Mouse (Mus musculus) neural tube, embryonic 12.5 days (tissue): ENCODE results near the gene Olfr133. TPM values are rescaled to one million over a fixed set of nuclear protein-coding genes. Genes with fewer than 3 reads are reported as not detected.
"Not testable (repeated sequence)": the region's sequence is repeated elsewhere in the genome, so short reads cannot be mapped to it uniquely, and the experiment has no call there.

Experiments
- ATAC-seq: fragments of 200-750 bp; cut with Nextera tagmentation; 2 replicates; pipeline ENCODE4 v1.8.0; 2017; ENCODE audit warnings: low read depth, mild to moderate bottlenecking, moderate TSS enrichment, moderate library complexity; ENCODE audit not compliant: low FRiP score
- H3K27ac ChIP-seq: fragments of 300-500 bp; sonication (generic); 2 replicates; pipeline ENCODE4 v1.5.1; 2016
- H3K27me3 ChIP-seq: fragments of 300-500 bp; sonication (generic); replicated peaks from 2 replicates; pipeline ENCODE4 v1.6.1; 2016; ENCODE audit warnings: mild to moderate bottlenecking
- H3K36me3 ChIP-seq: fragments of 300-500 bp; sonication (generic); 2 replicates; pipeline ENCODE4 v1.6.1; 2016; ENCODE audit warnings: mild to moderate bottlenecking
- H3K4me1 ChIP-seq: fragments of 300-500 bp; sonication (generic); 2 replicates; pipeline ENCODE4 v1.6.1; 2016
- H3K4me2 ChIP-seq: fragments of 300-500 bp; sonication (generic); replicated peaks from 2 replicates; pipeline ENCODE4 v1.6.1; 2016; ENCODE audit warnings: mild to moderate bottlenecking
- H3K4me3 ChIP-seq: fragments of 300-500 bp; sonication (generic); 2 replicates; pipeline ENCODE4 v1.5.1; 2016
- H3K9ac ChIP-seq: fragments of 300-500 bp; sonication (generic); 2 replicates; pipeline ENCODE4 v1.6.1; 2016; ENCODE audit warnings: mild to moderate bottlenecking
- H3K9me3 ChIP-seq: fragments of 300-500 bp; sonication (generic); 2 replicates; pipeline ENCODE4 v1.6.1; 2016; ENCODE audit warnings: mild to moderate bottlenecking
- WGBS: fragments of 180-500 bp; shearing (Covaris S2); methylation state at CpG from one replicate; pipeline ENCODE4 v1.1.7; 2016; 5-methylcytosine and 5-hydroxymethylcytosine counted together
- polyA plus RNA-seq: library from polyadenylated mRNA; unstranded; fragments of >200 nt; fragmentation: Nextera tagmentation; extraction: Ambion mirVana; gene quantifications from 2 replicates; pipeline ENCODE4 v1.2.1, GENCODE M21; 2016

Gene Olfr133
- polyA plus RNA-seq, result not detected in 2 replicates

DNA sequence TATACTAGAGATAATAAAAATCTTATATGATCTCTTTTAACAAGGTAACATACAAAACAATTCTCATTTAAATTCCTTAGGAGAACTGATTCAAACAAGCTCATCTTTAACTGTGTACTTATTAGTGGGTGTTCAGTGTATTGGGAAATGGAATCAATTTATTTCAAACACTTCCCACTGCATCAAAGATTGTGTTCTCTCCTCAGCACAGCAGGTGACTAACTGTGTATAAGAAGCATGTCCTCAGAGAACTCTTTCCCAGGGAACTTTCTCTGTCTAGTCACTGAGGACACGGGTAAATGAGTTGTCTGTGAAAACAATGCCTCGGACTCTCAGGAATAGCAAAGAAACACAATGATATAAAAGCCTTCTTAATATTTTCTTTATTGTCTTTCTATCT lies at the start of gene Olfr133:
Gene Olfr133 (plus strand): TSS at position 301 of the 400 bp plus-strand sequence.
- 70% methylated on average over 2 of the region's 2 CpGs for WGBS
- no peaks in the 10 kb centered on the region for H3K9me3 ChIP-seq
- no peak within 1 kb of the TSS for H3K27ac ChIP-seq
- H3K27me3 ChIP-seq, result no peaks in the 10 kb centered on the region
- no peak within 1 kb of the TSS for H3K4me3 ChIP-seq
- H3K9ac ChIP-seq, result no peak within 1 kb of the TSS
- ATAC-seq, result no peak
- H3K4me2 ChIP-seq, result no peak within 1 kb of the TSS
- H3K4me1 ChIP-seq, result no peaks in the 10 kb centered on the region
- no peaks in the 10 kb centered on the region for H3K36me3 ChIP-seq

DNA sequence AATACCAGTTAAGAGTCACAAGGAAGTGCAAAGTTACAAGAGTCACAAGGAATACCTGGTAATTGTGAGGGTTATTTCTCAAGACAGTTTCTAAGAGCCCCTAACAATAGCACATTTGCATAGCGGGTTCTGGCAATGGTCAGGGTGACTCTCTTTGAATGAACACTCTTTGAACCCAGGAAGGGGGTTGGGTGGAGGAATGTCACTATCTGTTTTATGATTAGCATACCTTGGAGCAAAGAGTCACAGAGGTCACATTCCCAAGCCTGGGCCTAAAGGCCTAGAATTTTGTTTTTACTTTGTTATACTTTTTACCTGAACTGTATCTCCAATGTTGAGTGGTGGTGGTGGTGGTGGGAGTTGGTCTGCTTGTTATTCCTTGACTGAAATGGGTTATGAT lies 20.9 kb upstream of the Olfr133 start:
- H3K4me3 ChIP-seq, H3K9ac ChIP-seq, H3K27me3 ChIP-seq, H3K36me3 ChIP-seq, H3K27ac ChIP-seq, ATAC-seq, H3K4me1 ChIP-seq, H3K4me2 ChIP-seq, H3K9me3 ChIP-seq: not testable (repeated sequence)
- 73% methylated on average over 1 of the region's 1 CpGs for WGBS

- not testable (repeated sequence) for H3K4me3 ChIP-seq, H3K4me2 ChIP-seq, H3K27me3 ChIP-seq, ATAC-seq, H3K9ac ChIP-seq, H3K4me1 ChIP-seq, H3K36me3 ChIP-seq, H3K27ac ChIP-seq, H3K9me3 ChIP-seq
- WGBS, result 70% methylated on average over 3 of the region's 3 CpGs
Observed at GRCm38 (mm10) chr17:38125371-38125770, 19.7 kb upstream of the Olfr133 start.

- no peaks in the 10 kb centered on the region for H3K27me3 ChIP-seq
- no peak within 1 kb of the TSS for H3K4me3 ChIP-seq
- H3K27ac ChIP-seq, result no peak within 1 kb of the TSS
- ATAC-seq, result no peak
- H3K9me3 ChIP-seq, result no peaks in the 10 kb centered on the region
- H3K4me1 ChIP-seq, result no peaks in the 10 kb centered on the region
- no peak within 1 kb of the TSS for H3K4me2 ChIP-seq
- no peak within 1 kb of the TSS for H3K9ac ChIP-seq
- 79% methylated on average over 1 of the region's 1 CpGs for WGBS
- H3K36me3 ChIP-seq, result no peaks in the 10 kb centered on the region
Observed at GRCm38 (mm10) chr17:38134426-38134825, 10.7 kb upstream of the Olfr133 start, which contains the start of gene Olfr132. TSS of gene Olfr132 (minus strand) at chr17:38134526.

DNA sequence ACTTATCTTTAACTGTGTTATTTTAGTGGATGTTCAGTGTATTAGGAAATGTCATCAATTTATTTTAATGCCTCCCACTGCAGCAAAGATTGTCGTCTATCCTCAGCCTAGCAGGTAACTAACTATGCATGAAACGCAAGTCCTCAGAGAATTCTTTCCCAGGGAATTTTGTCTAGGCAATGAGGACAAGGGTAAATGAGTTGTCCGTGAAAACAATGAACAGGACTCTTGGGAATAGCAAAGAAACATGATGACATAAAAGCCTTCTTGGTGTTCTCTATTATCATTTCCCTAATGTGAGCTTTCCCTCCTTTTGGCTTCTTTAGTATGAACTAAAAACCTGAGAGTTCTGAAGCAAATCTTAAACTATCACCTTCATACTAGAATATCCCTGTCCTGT lies 26.0 kb downstream of the Olfr133 start, which contains the start of gene Olfr134:
Gene Olfr134 (plus strand): TSS at position 301 of the 400 bp plus-strand sequence.
- 77% methylated on average over 3 of the region's 3 CpGs for WGBS
- no peak within 1 kb of the TSS for H3K27ac ChIP-seq
- no peaks in the 10 kb centered on the region for H3K4me1 ChIP-seq
- H3K27me3 ChIP-seq, result no peaks in the 10 kb centered on the region
- H3K4me2 ChIP-seq, result no peak within 1 kb of the TSS
- ATAC-seq, result no peak
- H3K9me3 ChIP-seq, result no peaks in the 10 kb centered on the region
- no peak within 1 kb of the TSS for H3K9ac ChIP-seq
- H3K4me3 ChIP-seq, result no peak within 1 kb of the TSS
- H3K36me3 ChIP-seq, result no peaks in the 10 kb centered on the region

Other genes starting within 250 kb of the Olfr133 start
- not detected in 2 replicates for gene Olfr127, start 244.8 kb upstream of the Olfr133 start, polyA plus RNA-seq
- gene Olfr128, start 224.7 kb upstream of the Olfr133 start, polyA plus RNA-seq, result not detected in 2 replicates
- gene Olfr761, start 192.2 kb upstream of the Olfr133 start, polyA plus RNA-seq, result not detected in 2 replicates
- gene Olfr129, start 85.2 kb upstream of the Olfr133 start, polyA plus RNA-seq, result not detected in 2 replicates
- not detected in 2 replicates for gene Olfr130, start 81.4 kb upstream of the Olfr133 start, polyA plus RNA-seq
- not detected in 2 replicates for gene Olfr131, start 56.6 kb upstream of the Olfr133 start, polyA plus RNA-seq
- gene Olfr132, start 10.8 kb upstream of the Olfr133 start, polyA plus RNA-seq, result not detected in 2 replicates
- gene Olfr134, start 26.1 kb downstream of the Olfr133 start, polyA plus RNA-seq, result not detected in 2 replicates
- not detected in 2 replicates for gene Olfr135, start 59.1 kb downstream of the Olfr133 start, polyA plus RNA-seq
- not detected in 2 replicates for gene Olfr138, start 115.8 kb downstream of the Olfr133 start, polyA plus RNA-seq
- not detected in 2 replicates for gene Olfr137, start 162.3 kb downstream of the Olfr133 start, polyA plus RNA-seq
- not detected in 2 replicates for gene Olfr136, start 184.6 kb downstream of the Olfr133 start, polyA plus RNA-seq